Mouse (Mus musculus) ES-CJ7 (cell line): ENCODE data around the gene Uck2.

Experiments
- DNase-seq: peaks from one replicate; pipeline ENCODE4 v3.0.0; 2011; ENCODE audit warnings: low read depth, low spot score

Uck2 gene

DNA sequence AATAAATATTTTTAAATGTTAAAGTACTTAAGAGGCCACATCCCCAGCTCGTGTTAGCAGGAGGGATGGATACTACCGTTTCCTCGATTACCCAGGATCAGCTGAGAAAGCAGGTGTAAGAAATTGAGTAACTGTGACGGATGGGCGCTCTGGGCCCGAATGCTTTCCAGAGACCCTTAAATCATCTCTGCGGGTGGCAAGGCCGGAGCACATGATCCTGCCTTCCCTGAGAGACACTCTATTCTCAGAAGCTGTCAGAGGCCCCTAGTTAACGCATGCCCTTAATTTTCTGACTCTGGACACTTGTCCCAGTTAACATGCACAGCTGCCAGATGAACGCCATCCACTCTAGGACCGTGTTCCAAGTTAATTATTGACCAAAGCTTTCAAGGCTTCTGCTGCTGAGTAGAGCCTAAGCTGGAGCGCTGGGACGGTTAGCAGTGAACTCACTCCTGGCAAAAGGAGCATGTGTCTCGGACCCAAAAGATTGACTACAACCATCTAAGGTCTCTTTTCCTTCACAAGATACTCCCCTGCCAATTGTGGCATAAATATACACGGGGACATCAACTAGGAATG is 28.3 kb downstream of the Uck2 start:
- DNase-seq: no peak

- DNase-seq: no peak
Measured at GRCm38 (mm10) chr1:167253579-167253978, 31.5 kb downstream of the Uck2 start.

- DNase-seq: peak; percentile 58
Measured at GRCm38 (mm10) chr1:167249881-167250280, 35.2 kb downstream of the Uck2 start.

GRCm38 (mm10) chr1:167249252-167249651 is 35.9 kb downstream of the Uck2 start:
- DNase-seq: no peak

DNA sequence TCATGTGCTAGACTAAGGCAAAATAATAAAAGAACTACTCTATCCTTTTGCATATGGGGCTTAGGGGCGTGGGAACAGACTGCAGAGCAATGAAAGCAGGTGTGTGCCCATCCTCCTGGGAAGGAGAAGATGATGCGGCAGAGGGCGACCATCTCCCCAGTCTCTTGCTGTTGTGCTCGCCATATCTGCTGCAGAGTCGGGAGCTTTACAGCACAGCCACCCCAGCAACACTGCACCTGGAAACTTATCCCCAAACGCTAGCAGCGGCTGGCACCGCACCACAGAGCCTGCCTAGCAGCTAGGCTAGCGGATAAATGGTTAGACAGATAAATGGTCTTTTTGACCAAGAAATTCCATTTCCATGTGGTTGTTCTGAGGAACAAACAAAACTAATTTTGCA is 37.2 kb downstream of the Uck2 start:
- DNase-seq: no peak

DNA sequence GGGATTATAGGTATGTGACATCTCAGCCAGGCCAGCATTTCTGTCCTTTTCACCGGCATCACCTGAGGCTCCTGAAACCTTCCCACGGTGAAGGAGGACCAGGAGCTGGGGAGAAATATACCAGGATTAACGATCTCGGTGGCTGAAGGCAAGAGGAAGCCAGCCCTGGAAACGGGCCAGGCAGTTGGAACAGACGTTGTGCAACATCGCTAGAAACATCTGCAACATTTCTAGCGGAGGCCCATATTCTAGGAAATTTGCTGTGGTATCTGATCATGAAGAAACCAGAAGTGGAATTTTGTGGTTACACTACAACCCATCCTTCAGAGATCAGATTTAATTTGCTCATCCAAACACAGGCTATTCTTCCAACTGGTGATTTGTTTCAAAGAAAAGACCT is 38.1 kb downstream of the Uck2 start:
- no peak for DNase-seq

DNA sequence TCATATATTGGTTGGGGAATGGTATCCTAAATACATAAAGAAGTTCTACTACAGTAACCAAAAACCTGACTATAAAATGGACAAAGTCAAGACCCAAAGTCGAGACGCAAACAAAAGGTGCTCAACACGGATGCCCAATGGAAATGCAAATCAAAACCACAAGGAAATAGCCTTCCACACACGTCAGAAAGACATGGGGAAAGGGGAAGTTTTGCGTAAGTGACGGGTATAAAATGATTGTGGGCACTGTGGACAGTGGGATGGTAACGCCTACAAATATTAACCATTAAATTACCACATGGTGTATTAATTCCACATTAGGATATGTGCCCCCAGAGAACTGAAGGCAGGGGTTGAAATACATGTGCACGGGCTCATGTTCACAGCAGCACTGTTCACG is 38.8 kb downstream of the Uck2 start:
- DNase-seq: no peak

DNA sequence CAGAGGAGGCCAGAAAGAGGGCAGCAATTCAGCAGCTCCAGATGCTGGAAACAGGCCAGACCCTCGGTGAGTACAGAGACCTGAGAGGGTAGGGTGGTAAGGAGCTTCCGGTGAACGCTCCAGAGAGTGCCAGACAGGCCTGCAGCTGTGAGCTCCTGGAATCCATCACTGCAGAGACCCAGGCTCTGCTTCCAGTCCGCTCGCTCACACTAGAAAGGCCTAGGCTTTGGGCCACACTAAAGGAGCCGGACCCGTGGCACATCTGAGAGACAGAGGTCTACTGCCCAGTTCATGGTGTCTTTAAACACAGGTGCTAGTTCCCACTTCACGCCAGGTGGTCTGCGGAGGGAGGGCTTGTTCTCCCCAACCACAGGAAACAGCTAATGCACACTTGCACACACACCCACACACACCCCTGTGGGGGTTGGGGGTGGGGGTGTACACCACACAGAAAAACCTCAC is 39.9 kb downstream of the Uck2 start:
- no peak for DNase-seq

- no peak for DNase-seq
Measured at GRCm38 (mm10) chr1:167242191-167242681, 42.9 kb downstream of the Uck2 start.

GRCm38 (mm10) chr1:167241487-167241886 is 43.6 kb downstream of the Uck2 start:
- DNase-seq: no peak

GRCm38 (mm10) chr1:167240361-167240760 is 44.8 kb downstream of the Uck2 start:
- DNase-seq: no peak

- DNase-seq: no peak
Measured at GRCm38 (mm10) chr1:167239916-167240315, 45.2 kb downstream of the Uck2 start.

DNA sequence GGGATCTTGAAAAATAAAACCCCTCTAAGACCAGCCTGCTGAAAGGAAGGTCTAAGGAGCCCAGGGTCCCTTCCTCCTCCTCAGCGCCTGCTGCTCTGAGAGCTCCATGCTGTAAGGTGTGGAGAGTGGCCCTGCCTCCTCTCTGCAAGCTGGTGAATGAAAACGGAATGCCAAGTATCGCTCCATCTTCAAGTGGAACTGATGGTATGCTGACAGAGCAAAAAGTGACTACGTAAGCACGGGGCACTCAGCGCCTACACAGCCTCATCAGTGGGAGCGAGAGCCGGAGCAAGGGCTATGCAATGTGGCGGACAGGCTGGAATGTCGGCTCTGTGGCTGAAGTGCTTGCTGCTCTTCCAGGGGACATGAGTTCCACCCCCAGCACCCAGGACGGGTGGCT is 47.3 kb downstream of the Uck2 start:
- no peak for DNase-seq

DNA sequence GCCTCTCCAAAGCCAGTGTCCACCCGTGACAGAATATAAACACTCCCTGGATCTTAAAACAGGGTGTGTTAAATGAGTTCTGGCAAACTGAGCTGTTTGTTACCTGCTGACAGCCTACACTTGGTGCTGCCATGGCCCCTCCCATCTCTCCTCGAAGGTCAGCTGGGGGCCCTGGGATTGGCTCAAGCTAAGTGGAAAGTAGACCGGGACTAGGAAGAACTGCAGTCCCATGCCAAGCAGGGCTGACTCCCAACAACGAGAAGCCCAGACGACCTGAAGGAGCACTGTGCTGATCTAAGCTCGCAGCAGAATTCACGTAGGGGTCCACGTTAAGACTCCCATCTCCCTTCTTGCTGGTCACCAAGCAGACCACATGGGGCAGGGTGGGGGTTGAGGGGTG is 48.3 kb downstream of the Uck2 start:
- no peak for DNase-seq

GRCm38 (mm10) chr1:167234344-167234743 is 50.8 kb downstream of the Uck2 start:
- no peak for DNase-seq

DNA sequence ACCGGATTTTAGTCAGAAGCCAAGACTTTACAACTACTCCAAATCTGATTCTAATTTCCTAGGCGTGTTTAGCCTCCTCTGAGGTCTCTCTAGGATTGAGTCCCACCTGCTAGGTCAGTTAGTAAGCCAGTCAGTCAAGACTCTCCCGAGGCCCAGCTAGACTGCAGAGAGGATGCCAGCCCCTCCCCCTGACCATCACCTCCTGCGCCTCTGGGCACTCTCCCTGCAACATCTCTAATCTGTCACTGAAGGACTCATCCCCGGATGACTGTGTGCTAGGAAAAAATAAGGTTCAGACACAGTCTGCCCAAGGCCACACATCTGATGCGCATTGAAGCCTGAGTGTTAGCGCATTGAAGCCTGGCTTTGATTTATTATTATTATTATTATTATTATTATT is 52.2 kb downstream of the Uck2 start:
- no peak for DNase-seq

- peak; percentile 61 for DNase-seq
Measured at GRCm38 (mm10) chr1:167231612-167232283, 53.4 kb downstream of the Uck2 start.

- peak; percentile 60 for DNase-seq
Measured at GRCm38 (mm10) chr1:167230930-167231611, 54.0 kb downstream of the Uck2 start.

DNA sequence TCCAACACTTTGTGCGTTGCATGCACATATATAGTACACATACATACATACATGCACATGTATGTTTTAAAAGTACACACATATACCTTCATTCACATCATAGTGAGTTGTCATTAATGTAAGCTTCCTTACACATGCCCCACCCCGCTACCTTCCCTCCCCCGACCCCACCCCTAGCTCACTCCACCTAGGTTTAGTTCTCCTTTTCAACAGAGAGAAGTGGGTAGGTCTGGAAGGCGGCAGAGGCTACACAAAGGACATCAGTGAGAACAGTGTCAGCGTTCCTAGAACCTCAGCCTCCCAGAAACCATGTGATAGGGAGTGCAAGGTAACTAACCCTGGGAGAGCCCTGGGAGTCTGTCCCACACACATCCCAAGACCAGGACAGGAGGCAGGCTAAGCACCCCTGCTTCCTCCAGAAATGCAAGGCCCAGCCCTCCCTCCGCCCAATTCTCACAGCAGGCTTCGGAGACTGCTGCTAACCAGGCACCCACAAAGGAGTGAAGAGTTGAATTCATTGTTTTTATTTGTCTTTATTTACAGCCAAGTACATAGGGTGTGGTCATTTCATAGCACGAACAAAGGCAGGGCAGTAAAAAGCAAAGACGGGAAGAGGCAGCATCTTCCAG is 62.6 kb downstream of the Uck2 start:
- peak; percentile 60 for DNase-seq

- peak; percentile 82 for DNase-seq
Measured at GRCm38 (mm10) chr1:167220303-167221174, 64.6 kb downstream of the Uck2 start.

DNA sequence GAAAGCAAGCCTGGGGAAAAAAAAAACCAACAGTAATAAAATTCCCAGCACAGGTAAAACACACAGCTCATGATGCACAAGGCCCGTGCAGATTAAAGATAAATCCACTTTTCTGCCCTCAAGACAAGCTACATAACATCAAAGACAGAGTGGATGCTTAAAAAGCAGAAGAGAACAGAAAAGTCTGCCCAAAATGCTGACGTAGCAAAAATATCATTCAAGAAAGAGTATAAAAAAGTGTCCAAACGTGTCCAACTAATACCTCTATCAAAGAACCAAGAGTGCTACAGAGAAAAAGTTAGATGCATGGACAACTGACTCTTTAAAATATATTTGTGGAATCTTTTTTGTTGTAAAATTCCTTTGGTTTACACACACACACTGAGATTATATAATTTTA is 69.7 kb downstream of the Uck2 start:
- no peak for DNase-seq
